Mouse (Mus musculus): ENCODE results near the gene Abi1. TPM values are rescaled to one million over a fixed set of nuclear protein-coding genes. Genes with fewer than 3 reads are reported as not detected.
A peak's percentile ranks its signal among the peaks of the same experiment; 100 is the strongest.
"Not testable (repeated sequence)": the region's sequence is repeated elsewhere in the genome, so short reads cannot be mapped to it uniquely, and the experiment has no call there.

Gene Abi1
- polyA plus RNA-seq, 1 experiment from 2014 or later: 51.8 TPM

DNA sequence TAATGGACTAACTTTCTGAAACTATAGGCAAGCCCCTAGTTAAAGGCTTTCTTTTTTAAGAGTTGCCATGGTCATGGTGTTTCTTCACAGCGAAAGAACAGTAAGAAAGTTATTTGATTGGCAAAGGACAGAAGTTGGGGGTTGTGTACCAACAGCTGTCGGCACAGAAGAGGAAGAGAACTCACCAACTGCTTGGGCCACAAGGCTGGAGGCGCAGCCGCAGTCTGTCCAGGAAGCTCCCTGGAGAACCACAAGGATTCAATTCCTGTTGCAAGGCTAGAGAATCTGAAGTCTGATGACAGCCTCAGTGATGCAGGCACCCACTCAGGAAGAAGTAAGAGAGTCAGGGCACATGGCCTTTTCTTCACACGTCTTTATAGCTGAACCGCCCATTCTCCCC lies 12.5 kb upstream of the Abi1 start:
- Histone ChIP-seq H3K27me3 (no peaks in the 10 kb centered on the region), H3K9me3 (replicated peaks) (no peaks in the 10 kb centered on the region), H3K4me3 (replicated peaks) (no peak overlapping the region), H3K27ac (replicated peaks) (no peak overlapping the region), H3K4me1 (no peaks in the 10 kb centered on the region), H3K4me2 (replicated peaks) (no peak overlapping the region), H3K36me3 (no peaks in the 10 kb centered on the region), H3K9ac (no peak overlapping the region)
- 67% methylated on average over 6 of the region's 6 CpGs for WGBS
- no peak for ATAC-seq (ENCODE audit: insufficient number of reproducible peaks, low FRiP score, low TSS enrichment, low read depth)

DNA sequence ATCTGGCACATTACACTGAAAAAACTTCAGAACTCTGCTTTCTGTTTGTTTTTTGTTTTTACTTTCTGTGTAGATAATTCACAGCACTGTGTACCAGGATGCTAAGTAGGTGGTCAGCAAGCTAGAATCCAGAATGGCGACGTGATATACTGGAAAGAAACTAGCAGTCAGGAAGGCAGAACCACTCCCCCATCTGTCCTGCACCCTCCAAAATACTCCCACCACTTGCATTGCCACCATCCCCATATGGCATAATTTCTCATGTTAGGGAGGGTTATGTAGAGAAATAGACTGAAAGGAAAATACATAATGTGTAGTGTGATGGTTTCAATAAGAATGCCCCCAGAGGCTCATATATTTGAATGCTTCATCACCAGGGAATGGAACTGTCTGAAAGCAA lies 11.8 kb upstream of the Abi1 start:
- Histone ChIP-seq H3K36me3 (no peaks in the 10 kb centered on the region), H3K4me3 (replicated peaks) (no peak overlapping the region), H3K4me2 (replicated peaks) (no peak overlapping the region), H3K27ac (replicated peaks) (no peak overlapping the region), H3K9me3 (replicated peaks) (no peaks in the 10 kb centered on the region), H3K9ac (no peak overlapping the region), H3K27me3 (no peaks in the 10 kb centered on the region), H3K4me1 (no peaks in the 10 kb centered on the region)
- ATAC-seq (ENCODE audit: insufficient number of reproducible peaks, low FRiP score, low TSS enrichment, low read depth): no peak
- WGBS: 67% methylated on average over 2 of the region's 2 CpGs

DNA sequence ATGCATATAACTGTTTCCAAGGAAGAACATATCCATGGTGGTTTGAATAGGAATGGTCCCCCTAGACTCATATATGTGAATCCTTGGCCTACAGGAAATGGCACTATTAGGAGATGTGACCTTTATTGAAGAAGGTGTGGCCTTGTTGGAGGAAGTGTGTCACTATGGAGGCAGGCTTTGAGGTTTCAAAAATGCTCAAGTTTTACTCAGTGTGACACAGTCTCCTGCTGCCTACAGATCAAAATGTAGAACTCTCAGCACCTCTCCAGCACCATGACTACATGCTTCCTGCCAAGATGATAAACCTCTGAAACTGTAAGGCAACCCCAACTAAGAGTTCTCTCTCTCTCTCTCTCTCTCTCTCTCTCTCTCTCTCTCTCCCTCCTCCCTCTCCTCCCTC lies 8.0 kb upstream of the Abi1 start:
- Histone ChIP-seq H3K27me3 (no peaks in the 10 kb centered on the region), H3K36me3 (no peaks in the 10 kb centered on the region), H3K4me2 (replicated peaks) (no peak overlapping the region), H3K9me3 (replicated peaks) (no peaks in the 10 kb centered on the region), H3K9ac (no peak overlapping the region), H3K27ac (replicated peaks) (no peak overlapping the region), H3K4me1 (no peaks in the 10 kb centered on the region), H3K4me3 (replicated peaks) (no peak overlapping the region)
- no peak for ATAC-seq (ENCODE audit: insufficient number of reproducible peaks, low FRiP score, low TSS enrichment, low read depth)

DNA sequence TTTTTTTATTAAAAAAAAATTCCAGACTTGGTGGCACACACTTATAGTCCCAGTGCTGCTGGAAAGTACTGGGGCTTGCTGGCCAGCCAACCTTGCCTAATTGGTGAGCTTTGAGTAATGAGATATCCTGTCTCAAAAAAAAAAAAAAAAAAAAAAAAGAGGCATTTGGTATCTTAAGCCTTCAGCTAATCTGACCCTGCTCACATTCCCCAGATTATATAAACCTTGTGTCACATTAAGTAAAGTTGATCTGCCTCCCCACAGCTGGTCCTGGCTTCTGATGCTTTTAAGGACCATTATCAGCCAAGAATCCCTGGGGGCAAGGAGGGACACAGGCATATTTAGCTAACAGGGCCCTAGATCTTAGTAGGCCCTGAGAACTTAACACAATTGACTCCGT lies 5.7 kb upstream of the Abi1 start:
- Histone ChIP-seq H3K36me3 (no peaks in the 10 kb centered on the region), H3K4me1 (no peaks in the 10 kb centered on the region), H3K27ac (replicated peaks) (no peak overlapping the region), H3K27me3 (no peaks in the 10 kb centered on the region), H3K9me3 (replicated peaks) (no peaks in the 10 kb centered on the region), H3K4me3 (replicated peaks) (no peak overlapping the region), H3K4me2 (replicated peaks) (no peak overlapping the region), H3K9ac (no peak overlapping the region)
- no peak for ATAC-seq (ENCODE audit: insufficient number of reproducible peaks, low FRiP score, low TSS enrichment, low read depth)
- WGBS: 35% methylated on average over 1 of the region's 1 CpGs

- no peak for ATAC-seq (ENCODE audit: insufficient number of reproducible peaks, low FRiP score, low TSS enrichment, low read depth)
- Histone ChIP-seq H3K4me1 (peaks cover 4% of the 10 kb centered on the region; the same call in 1 of the 2 replicates), H3K4me3 (replicated peaks) (no peak overlapping the region), H3K27me3 (no peaks in the 10 kb centered on the region), H3K9ac (no peak overlapping the region), H3K4me2 (replicated peaks) (no peak overlapping the region), H3K9me3 (replicated peaks) (no peaks in the 10 kb centered on the region), H3K27ac (replicated peaks) (no peak overlapping the region), H3K36me3 (no peaks in the 10 kb centered on the region)
- 86% methylated on average over 3 of the region's 3 CpGs for whole genome bisulfite sequencing
Measured at GRCm38 (mm10) chr2:23042189-23042588, 2.1 kb upstream of the Abi1 start.

DNA sequence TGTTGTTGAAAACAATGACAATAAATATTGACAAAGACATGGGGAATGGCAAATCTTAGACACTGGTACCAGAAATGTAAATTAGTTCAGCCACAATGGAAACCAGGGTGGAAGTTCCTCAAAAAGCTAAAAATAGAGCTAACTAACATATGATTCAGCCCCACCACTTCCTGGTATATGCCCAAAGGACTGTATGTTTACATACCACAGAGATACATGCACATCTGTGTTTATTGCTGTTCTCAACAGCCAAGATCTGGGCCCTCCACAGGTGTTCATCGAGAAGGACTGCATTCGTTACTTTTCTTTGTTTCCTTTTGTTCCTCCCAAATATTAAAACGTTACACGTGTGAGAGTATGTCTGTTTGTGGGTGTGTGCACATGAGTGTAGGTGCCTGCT lies 1.4 kb upstream of the Abi1 start:
- Histone ChIP-seq H3K36me3 (no peaks in the 10 kb centered on the region), H3K9me3 (replicated peaks) (no peaks in the 10 kb centered on the region), H3K27me3 (no peaks in the 10 kb centered on the region), H3K4me1 (peaks cover 4% of the 10 kb centered on the region; the same call in 1 of the 2 replicates), H3K4me3 (replicated peaks) (no peak overlapping the region), H3K4me2 (replicated peaks) (no peak overlapping the region), H3K9ac (no peak overlapping the region), H3K27ac (replicated peaks) (no peak overlapping the region)
- WGBS: 76% methylated on average over 4 of the region's 4 CpGs
- no peak for ATAC-seq (ENCODE audit: insufficient number of reproducible peaks, low FRiP score, low TSS enrichment, low read depth)

- not testable (repeated sequence) for H3K36me3 ChIP-seq; H3K4me1 ChIP-seq; ATAC-seq (ENCODE audit: insufficient number of reproducible peaks, low FRiP score, low TSS enrichment, low read depth); H3K4me3 ChIP-seq (replicated peaks); H3K9me3 ChIP-seq (replicated peaks); H3K27me3 ChIP-seq; H3K9ac ChIP-seq
- H3K4me2 ChIP-seq (replicated peaks): 0 out of 2 replicates have a peak overlapping the region, but pooled peaks have one; percentile 12
- WGBS: 85% methylated on average over 7 of the region's 7 CpGs
- peak overlapping the region; percentile 58 for H3K27ac ChIP-seq (replicated peaks)
Measured at GRCm38 (mm10) chr2:23040690-23041089, 649 bp upstream of the Abi1 start.

DNA sequence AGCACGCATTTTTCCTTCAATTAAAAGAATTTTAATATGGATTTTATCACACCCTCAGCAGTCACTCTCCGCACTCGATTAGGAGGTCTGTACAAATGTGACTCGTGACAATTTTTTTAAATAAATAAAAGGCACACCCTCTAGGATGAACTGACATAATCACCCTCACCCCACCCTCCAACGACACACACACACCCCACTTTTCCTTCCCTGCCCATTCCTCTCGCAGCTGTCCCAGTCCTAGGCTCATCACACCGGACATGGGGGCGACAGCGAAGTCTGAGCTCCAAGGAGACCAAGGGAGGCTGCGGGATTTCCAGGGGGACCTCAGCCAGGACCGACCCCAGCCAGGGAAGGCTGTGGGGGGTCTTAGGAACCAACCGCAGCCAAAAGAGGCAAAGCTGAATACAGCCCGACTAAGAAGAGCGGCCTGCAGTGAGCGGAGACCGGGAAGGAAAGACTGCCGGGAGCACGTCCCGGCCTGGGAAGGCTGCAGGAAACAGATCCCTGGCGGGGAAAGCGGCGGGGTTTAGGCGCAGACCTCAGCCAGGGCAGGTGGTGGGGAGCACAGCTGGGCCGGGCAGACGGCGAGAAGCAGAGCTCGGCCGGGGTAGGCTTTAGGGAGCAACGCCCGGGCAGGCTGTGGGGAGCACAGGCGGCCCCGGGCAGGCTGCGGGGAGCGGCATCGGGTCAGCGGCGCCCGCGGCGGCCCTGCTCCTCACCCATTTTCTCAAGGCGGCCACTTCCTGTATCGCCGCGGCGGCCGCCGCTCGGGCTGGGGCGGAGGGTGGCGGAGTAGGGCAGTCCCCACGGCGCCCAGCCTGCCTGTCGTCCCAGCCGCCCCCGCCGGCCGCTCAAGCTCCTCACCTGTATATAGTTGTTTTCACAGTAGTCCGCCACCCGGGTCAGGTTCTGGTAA lies 700 bp downstream of the Abi1 start:
- H3K4me3 ChIP-seq (replicated peaks): peak overlapping the region; percentile 82
- no peaks in the 10 kb centered on the region for H3K36me3 ChIP-seq
- ATAC-seq (ENCODE audit: insufficient number of reproducible peaks, low FRiP score, low TSS enrichment, low read depth): peak; percentile 80
- H3K9me3 ChIP-seq (replicated peaks): no peaks in the 10 kb centered on the region
- peaks cover 4% of the 10 kb centered on the region; the same call in 1 of the 2 replicates for H3K4me1 ChIP-seq
- peak overlapping the region; percentile 97 for H3K27ac ChIP-seq (replicated peaks)
- peak overlapping the region; percentile 69 for H3K9ac ChIP-seq
- no peaks in the 10 kb centered on the region for H3K27me3 ChIP-seq
- under 1% methylated on average over 59 of the region's 59 CpGs for WGBS
- peak overlapping the region; percentile 54 for H3K4me2 ChIP-seq (replicated peaks)

GRCm38 (mm10) chr2:23035467-23035866 lies 4.6 kb downstream of the Abi1 start:
- WGBS: 97% methylated on average over 1 of the region's 1 CpGs
- ATAC-seq (ENCODE audit: insufficient number of reproducible peaks, low FRiP score, low TSS enrichment, low read depth): no peak
- no peaks in the 10 kb centered on the region for H3K36me3 ChIP-seq

DNA sequence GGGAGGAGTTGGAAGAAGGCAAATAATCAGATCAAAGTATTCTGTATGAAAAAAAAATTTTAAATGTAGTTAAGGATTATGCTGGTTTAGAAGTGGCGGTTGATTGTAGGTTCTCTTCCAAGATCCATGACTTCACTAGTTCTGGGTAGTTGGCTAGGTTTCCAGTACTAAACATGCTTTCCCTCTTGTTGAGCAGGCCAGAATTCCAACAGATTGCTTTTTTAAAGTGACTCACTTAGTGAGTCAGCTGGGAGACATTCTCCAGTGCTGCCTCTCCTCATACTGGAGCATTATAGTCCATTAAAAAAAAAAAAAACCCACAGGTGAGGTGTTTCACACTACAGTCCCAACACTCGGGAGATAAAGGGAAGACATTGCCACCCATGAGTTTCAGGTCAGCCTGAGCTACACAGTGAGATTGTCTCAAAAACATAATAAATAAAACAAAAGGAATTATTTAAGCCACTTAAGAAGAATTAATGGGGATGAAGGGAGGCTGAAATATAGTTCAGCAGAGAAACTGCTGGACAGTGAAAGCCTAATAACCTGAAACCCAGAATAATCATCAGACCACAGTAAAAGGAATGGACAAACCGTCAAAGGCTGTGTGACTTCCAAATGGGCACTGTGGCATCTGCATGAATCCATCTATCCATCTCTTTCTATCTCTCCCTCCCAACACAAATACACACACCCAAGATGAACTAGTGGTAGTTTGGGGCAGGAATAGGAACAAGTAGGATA lies 5.2 kb downstream of the Abi1 start:
- Histone ChIP-seq H3K9ac (no peak overlapping the region), H3K36me3 (0 out of 2 replicates have a peak, but pooled peaks cover under 1% of the 10 kb centered on the region), H3K27me3 (no peaks in the 10 kb centered on the region), H3K4me2 (replicated peaks) (no peak overlapping the region), H3K4me1 (peaks cover 4% of the 10 kb centered on the region; the same call in 1 of the 2 replicates), H3K27ac (replicated peaks) (no peak overlapping the region), H3K9me3 (replicated peaks) (no peaks in the 10 kb centered on the region), H3K4me3 (replicated peaks) (no peak overlapping the region)
- WGBS: 82% methylated on average over 3 of the region's 3 CpGs
- no peak for ATAC-seq (ENCODE audit: insufficient number of reproducible peaks, low FRiP score, low TSS enrichment, low read depth)

More at GRCm38 (mm10) chr2:23035467-23035866, 4.6 kb downstream of the Abi1 start:
- Histone ChIP-seq H3K9ac (no peak overlapping the region), H3K4me2 (replicated peaks) (no peak overlapping the region), H3K27me3 (no peaks in the 10 kb centered on the region), H3K27ac (replicated peaks) (no peak overlapping the region), H3K9me3 (replicated peaks) (no peaks in the 10 kb centered on the region), H3K4me3 (replicated peaks) (no peak overlapping the region), H3K4me1 (peaks cover 4% of the 10 kb centered on the region; the same call in 1 of the 2 replicates)

- WGBS: 99% methylated on average over 4 of the region's 4 CpGs
- ATAC-seq (ENCODE audit: insufficient number of reproducible peaks, low FRiP score, low TSS enrichment, low read depth): no peak
- Histone ChIP-seq H3K27ac (replicated peaks) (no peak overlapping the region), H3K4me3 (replicated peaks) (no peak overlapping the region), H3K36me3 (0 out of 2 replicates have a peak, but pooled peaks cover 3% of the 10 kb centered on the region), H3K9me3 (replicated peaks) (no peaks in the 10 kb centered on the region), H3K27me3 (no peaks in the 10 kb centered on the region), H3K9ac (no peak overlapping the region), H3K4me2 (replicated peaks) (no peak overlapping the region), H3K4me1 (no peaks in the 10 kb centered on the region)
Measured at GRCm38 (mm10) chr2:23030631-23031030, 9.4 kb downstream of the Abi1 start.
